Mouse (Mus musculus) liver, adult 2 months (tissue): ENCODE results near the gene Oxld1.

Experiments used
- CTCF ChIP-seq: fragments of 200-500 bp; IDR thresholded peaks from 2 replicates; pipeline ENCODE4 v1.5.1; 2011; ENCODE audit warnings: low read depth, low read length, control low read depth
- POLR2A ChIP-seq: fragments of 200-500 bp; IDR thresholded peaks from 2 replicates; pipeline ENCODE4 v1.6.1; 2011; ENCODE audit warnings: low read length, control low read depth; ENCODE audit not compliant: insufficient read depth; ENCODE audit errors: extremely low read depth

- TF ChIP-seq CTCF (no peak), POLR2A (no peak)
Observed at GRCm38 (mm10) chr11:120453306-120453705, 4.6 kb downstream of the Oxld1 start, which contains the start of gene Pde6g.
